Mouse (Mus musculus): ENCODE measurements around the gene Slc16a11. TPM values are rescaled to one million over a fixed set of nuclear protein-coding genes. Genes with fewer than 3 reads are reported as not detected.
"Not testable (repeated sequence)": the region's sequence is repeated elsewhere in the genome, so short reads cannot be mapped to it uniquely, and the experiment has no call there.

Gene Slc16a11
- polyA plus RNA-seq (2015; fragmentation: Nextera tagmentation; extraction: Ambion mirVana), result 1.5 and 1.6 TPM in 2 replicates

DNA sequence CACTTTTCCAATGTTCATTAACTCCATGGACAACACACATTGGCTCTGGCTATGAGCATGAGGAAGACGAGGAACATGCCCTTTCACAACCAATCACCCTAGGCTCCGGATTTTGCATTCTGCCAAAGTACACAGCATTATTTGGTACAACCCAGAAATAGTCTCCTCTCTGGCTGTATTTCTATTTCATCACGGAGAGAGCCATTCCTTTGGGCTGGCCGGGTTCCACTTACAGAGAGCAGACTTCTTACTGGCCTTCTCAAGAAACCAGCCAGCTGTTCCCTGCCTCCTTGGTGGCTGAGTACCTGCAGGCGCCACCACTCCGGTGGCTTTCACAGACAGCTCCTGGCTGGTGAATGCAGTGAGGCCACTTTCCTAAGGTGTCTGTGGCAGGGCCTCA lies at the start of gene Slc16a11:
Gene Slc16a11 (plus strand): TSS at position 330 of the 400 bp plus-strand sequence.
- peaks cover 20% of the 10 kb centered on the region for H3K4me1 ChIP-seq
- no peak for ATAC-seq (ENCODE audit: insufficient number of reproducible peaks, low FRiP score, low TSS enrichment, low read depth)
- H3K27me3 ChIP-seq, result peaks cover 52% of the 10 kb centered on the region
- 52% methylated on average over 6 of the region's 6 CpGs for WGBS
- H3K27ac ChIP-seq, result no peak within 1 kb of the TSS
- no peak within 1 kb of the TSS for H3K4me3 ChIP-seq
- no peak within 1 kb of the TSS for H3K9ac ChIP-seq
- no peaks in the 10 kb centered on the region for H3K9me3 ChIP-seq
- H3K4me2 ChIP-seq, result no peak within 1 kb of the TSS
- no peaks in the 10 kb centered on the region for H3K36me3 ChIP-seq

DNA sequence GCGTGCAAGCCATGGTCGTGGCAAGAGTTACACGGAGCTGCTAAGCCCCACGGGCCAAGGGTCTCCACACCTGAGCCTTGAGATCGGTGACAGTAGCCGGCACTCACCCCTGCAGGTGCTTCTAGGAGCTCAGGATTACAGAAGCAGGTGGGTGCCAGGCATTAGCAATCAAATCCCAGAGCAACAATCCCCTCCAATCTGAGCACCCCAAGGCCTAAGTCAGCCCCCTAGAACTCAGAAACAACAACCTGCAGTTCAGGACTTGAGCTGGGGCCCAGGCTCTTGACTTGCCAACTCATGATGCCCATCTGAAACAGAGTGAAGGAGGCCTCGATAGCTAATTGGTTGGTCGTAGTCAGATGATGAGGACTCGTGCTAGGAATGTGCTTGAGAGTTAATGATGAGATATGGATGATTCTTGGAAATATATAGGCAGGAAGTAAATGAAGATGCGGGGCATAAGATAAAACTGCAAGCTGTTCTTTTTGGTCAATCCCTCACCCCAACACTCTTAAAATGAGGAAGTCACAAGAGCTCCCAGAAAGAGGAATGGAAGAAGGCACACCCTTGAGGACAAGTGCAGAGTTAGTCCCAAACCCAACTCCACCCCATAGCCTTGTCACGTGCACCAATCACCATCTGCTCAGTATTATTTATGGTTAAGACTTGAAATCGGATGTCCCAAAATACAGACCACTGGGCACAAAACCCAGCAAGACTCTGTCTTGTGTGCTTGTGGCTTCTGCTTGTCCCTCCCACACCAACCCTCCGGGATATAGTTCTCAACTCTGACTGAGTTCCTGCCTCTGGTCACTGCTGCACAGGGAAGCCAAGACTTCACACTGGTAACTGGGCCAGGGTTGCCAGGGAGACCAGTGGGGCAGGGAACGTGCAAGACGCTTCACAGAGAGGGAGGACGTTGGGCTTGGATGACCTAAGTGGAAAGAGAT lies 46.3 kb upstream of the Slc16a11 start:
- no peak overlapping the region for H3K4me3 ChIP-seq
- H3K9me3 ChIP-seq, result no peaks in the 10 kb centered on the region
- 71% methylated on average over 16 of the region's 16 CpGs for WGBS
- H3K4me2 ChIP-seq, result no peak overlapping the region
- H3K27me3 ChIP-seq, result no peaks in the 10 kb centered on the region
- H3K9ac ChIP-seq, result no peak overlapping the region
- no peaks in the 10 kb centered on the region for H3K4me1 ChIP-seq
- H3K27ac ChIP-seq, result no peak overlapping the region
- no peaks in the 10 kb centered on the region for H3K36me3 ChIP-seq
- no peak for ATAC-seq (ENCODE audit: insufficient number of reproducible peaks, low FRiP score, low TSS enrichment, low read depth)

- H3K27me3 ChIP-seq, result no peaks in the 10 kb centered on the region
- no peaks in the 10 kb centered on the region for H3K9me3 ChIP-seq
- no peaks in the 10 kb centered on the region for H3K36me3 ChIP-seq
- no peak overlapping the region for H3K4me3 ChIP-seq
- ATAC-seq (ENCODE audit: insufficient number of reproducible peaks, low FRiP score, low TSS enrichment, low read depth), result no peak
- H3K4me2 ChIP-seq, result no peak overlapping the region
- whole genome bisulfite sequencing, result 37% methylated on average over 7 of the region's 7 CpGs
- no peak overlapping the region for H3K27ac ChIP-seq
- H3K4me1 ChIP-seq, result no peaks in the 10 kb centered on the region
- no peak overlapping the region for H3K9ac ChIP-seq
Observed at GRCm38 (mm10) chr11:70168136-70168535, 44.4 kb upstream of the Slc16a11 start.

GRCm38 (mm10) chr11:70169471-70169870 lies 43.1 kb upstream of the Slc16a11 start:
- not testable (repeated sequence) for H3K4me3 ChIP-seq; ATAC-seq (ENCODE audit: insufficient number of reproducible peaks, low FRiP score, low TSS enrichment, low read depth); H3K9me3 ChIP-seq; H3K9ac ChIP-seq; H3K4me1 ChIP-seq; H3K4me2 ChIP-seq; H3K27me3 ChIP-seq; H3K36me3 ChIP-seq; H3K27ac ChIP-seq
- WGBS, result 89% methylated on average over 7 of the region's 7 CpGs

DNA sequence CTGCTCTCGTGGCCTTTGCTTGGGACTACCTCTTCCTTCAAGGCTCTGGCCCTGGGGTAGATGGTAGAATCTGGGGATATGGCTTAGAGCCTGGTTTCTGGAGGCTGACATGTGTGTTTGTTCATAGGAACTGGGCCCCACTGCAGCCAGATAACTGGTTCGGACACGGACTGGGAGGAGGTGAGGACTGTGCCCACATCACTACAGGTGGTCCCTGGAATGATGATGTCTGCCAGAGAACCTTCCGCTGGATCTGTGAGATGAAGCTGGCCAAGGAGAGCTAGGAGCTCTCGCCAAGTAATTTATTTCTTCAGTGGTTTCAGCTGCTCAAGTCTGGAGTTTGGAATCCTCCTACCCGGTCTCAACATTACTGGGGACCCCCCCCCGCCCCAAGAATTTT lies 42.3 kb upstream of the Slc16a11 start:
- Histone ChIP-seq H3K9ac (no peak overlapping the region), H3K27me3 (no peaks in the 10 kb centered on the region), H3K4me3 (no peak overlapping the region), H3K9me3 (no peaks in the 10 kb centered on the region), H3K27ac (no peak overlapping the region), H3K4me1 (no peaks in the 10 kb centered on the region), H3K36me3 (no peaks in the 10 kb centered on the region), H3K4me2 (no peak overlapping the region)
- no peak for ATAC-seq (ENCODE audit: insufficient number of reproducible peaks, low FRiP score, low TSS enrichment, low read depth)
- 67% methylated on average over 7 of the region's 7 CpGs for WGBS

DNA sequence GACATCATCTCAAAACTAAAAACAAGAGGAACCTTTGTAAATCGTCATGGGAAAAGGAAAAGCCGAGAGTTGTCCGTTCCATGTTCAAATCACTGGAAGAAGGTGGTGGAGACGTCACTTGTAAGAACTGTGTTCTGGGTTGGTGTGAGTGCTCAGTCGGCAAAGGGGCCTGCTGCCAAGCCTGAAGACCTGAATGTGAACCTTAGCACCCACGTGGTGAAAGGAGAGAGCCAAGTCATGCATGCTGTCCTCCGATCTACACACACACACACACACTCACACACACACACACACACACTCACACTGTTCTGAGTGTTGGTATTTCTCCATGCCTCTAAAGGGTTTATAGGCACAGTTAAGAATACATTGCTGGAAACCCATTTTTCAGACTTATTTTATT lies 41.4 kb upstream of the Slc16a11 start:
- Histone ChIP-seq H3K9ac (no peak overlapping the region), H3K36me3 (no peaks in the 10 kb centered on the region), H3K27me3 (no peaks in the 10 kb centered on the region), H3K9me3 (no peaks in the 10 kb centered on the region), H3K27ac (no peak overlapping the region), H3K4me3 (no peak overlapping the region), H3K4me1 (no peaks in the 10 kb centered on the region), H3K4me2 (no peak overlapping the region)
- 79% methylated on average over 7 of the region's 7 CpGs for WGBS
- no peak for ATAC-seq (ENCODE audit: insufficient number of reproducible peaks, low FRiP score, low TSS enrichment, low read depth)

DNA sequence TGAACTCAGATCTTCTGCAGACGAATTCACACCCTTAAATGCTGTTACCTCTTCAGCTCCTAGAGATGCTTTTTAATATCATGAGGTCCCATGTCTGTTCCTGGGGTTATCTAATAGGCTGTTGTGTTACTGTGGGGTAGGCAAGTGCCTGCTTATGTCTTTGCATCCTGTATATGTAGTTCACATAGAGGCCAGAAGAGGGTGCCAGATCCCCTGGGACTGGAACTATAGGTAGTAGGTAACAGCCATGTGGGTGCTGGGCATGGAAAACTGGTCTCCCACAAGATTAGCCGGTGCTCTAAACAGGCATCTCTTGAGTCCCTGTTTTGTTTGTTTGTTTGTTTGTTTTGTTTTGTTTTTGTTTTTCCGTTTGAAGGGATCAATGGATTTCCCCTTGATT lies 40.7 kb upstream of the Slc16a11 start:
- no peak overlapping the region for H3K4me2 ChIP-seq
- H3K4me3 ChIP-seq, result no peak overlapping the region
- no peak overlapping the region for H3K9ac ChIP-seq
- no peak overlapping the region for H3K27ac ChIP-seq
- no peaks in the 10 kb centered on the region for H3K9me3 ChIP-seq
- H3K4me1 ChIP-seq, result no peaks in the 10 kb centered on the region
- 52% methylated on average over 3 of the region's 3 CpGs for WGBS
- H3K36me3 ChIP-seq, result no peaks in the 10 kb centered on the region
- no peaks in the 10 kb centered on the region for H3K27me3 ChIP-seq
- no peak for ATAC-seq (ENCODE audit: insufficient number of reproducible peaks, low FRiP score, low TSS enrichment, low read depth)

- no peak for ATAC-seq (ENCODE audit: insufficient number of reproducible peaks, low FRiP score, low TSS enrichment, low read depth)
- no peak overlapping the region for H3K4me3 ChIP-seq
- 52% methylated on average over 5 of the region's 5 CpGs for WGBS
Observed at GRCm38 (mm10) chr11:70172298-70172697, 40.3 kb upstream of the Slc16a11 start.

GRCm38 (mm10) chr11:70174491-70174890 lies 38.1 kb upstream of the Slc16a11 start:
- H3K9ac ChIP-seq, result no peak overlapping the region
- H3K27me3 ChIP-seq, result no peaks in the 10 kb centered on the region
- H3K4me1 ChIP-seq, result no peaks in the 10 kb centered on the region
- H3K4me2 ChIP-seq, result no peak overlapping the region
- H3K36me3 ChIP-seq, result no peaks in the 10 kb centered on the region
- no peak for ATAC-seq (ENCODE audit: insufficient number of reproducible peaks, low FRiP score, low TSS enrichment, low read depth)
- H3K4me3 ChIP-seq, result no peak overlapping the region
- WGBS, result 84% methylated on average over 4 of the region's 4 CpGs
- no peaks in the 10 kb centered on the region for H3K9me3 ChIP-seq
- no peak overlapping the region for H3K27ac ChIP-seq

More at GRCm38 (mm10) chr11:70172298-70172697, 40.3 kb upstream of the Slc16a11 start:
- Histone ChIP-seq H3K9ac (no peak overlapping the region), H3K36me3 (no peaks in the 10 kb centered on the region), H3K27ac (no peak overlapping the region), H3K27me3 (no peaks in the 10 kb centered on the region), H3K4me2 (no peak overlapping the region), H3K4me1 (no peaks in the 10 kb centered on the region), H3K9me3 (no peaks in the 10 kb centered on the region)

- no peak for ATAC-seq (ENCODE audit: insufficient number of reproducible peaks, low FRiP score, low TSS enrichment, low read depth)
- Histone ChIP-seq H3K27me3 (no peaks in the 10 kb centered on the region), H3K9me3 (no peaks in the 10 kb centered on the region), H3K4me2 (no peak overlapping the region), H3K4me3 (no peak overlapping the region), H3K4me1 (no peaks in the 10 kb centered on the region), H3K27ac (no peak overlapping the region), H3K36me3 (no peaks in the 10 kb centered on the region), H3K9ac (no peak overlapping the region)
- 73% methylated on average over 8 of the region's 8 CpGs for WGBS
Observed at GRCm38 (mm10) chr11:70177647-70178046, 34.9 kb upstream of the Slc16a11 start.

DNA sequence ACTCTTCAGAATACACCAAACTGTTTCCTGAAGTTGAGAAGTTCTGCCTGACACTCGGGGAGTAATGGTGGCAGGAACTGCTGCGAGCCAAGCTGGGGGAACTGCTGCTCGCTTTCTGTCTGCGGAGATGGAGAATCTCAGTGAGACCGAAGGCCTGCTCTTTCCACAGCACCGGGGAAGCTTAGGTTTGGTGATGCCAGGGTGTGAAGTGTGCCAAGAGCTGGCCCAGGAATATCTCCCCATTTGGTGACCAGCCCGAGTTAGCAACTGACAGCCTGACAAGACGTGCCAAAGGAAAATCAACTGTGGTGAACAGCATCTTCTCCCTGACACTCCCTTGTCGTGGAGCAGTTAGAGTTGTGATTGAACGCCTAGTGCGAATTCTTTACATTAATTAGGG lies 34.2 kb upstream of the Slc16a11 start:
- no peak overlapping the region for H3K9ac ChIP-seq

GRCm38 (mm10) chr11:70178756-70179155 lies 33.8 kb upstream of the Slc16a11 start:
- Histone ChIP-seq H3K4me3 (no peak overlapping the region), H3K4me1 (no peaks in the 10 kb centered on the region), H3K9me3 (no peaks in the 10 kb centered on the region), H3K27ac (no peak overlapping the region), H3K9ac (no peak overlapping the region), H3K4me2 (no peak overlapping the region), H3K27me3 (no peaks in the 10 kb centered on the region), H3K36me3 (no peaks in the 10 kb centered on the region)
- ATAC-seq (ENCODE audit: insufficient number of reproducible peaks, low FRiP score, low TSS enrichment, low read depth), result no peak
- WGBS, result 76% methylated on average over 11 of the region's 11 CpGs

More for the DNA sequence above, 34.2 kb upstream of the Slc16a11 start:
- Histone ChIP-seq H3K4me1 (no peaks in the 10 kb centered on the region), H3K4me2 (no peak overlapping the region), H3K4me3 (no peak overlapping the region), H3K27me3 (no peaks in the 10 kb centered on the region), H3K36me3 (no peaks in the 10 kb centered on the region), H3K9me3 (no peaks in the 10 kb centered on the region), H3K27ac (no peak overlapping the region)
- 83% methylated on average over 11 of the region's 11 CpGs for WGBS
- no peak for ATAC-seq (ENCODE audit: insufficient number of reproducible peaks, low FRiP score, low TSS enrichment, low read depth)

Data from limb, embryonic 15.5 days (tissue).